Mouse (Mus musculus) spleen, adult 18-20 months (tissue): Measurements from ENCODE around the gene Scn5a.

ENCODE experiments used
- DNase-seq, 2 experiments: peaks; one replicate each; pipeline ENCODE4 v3.0.0; 2022; ENCODE audit warnings: mixed read lengths in 2 of 2

Gene Scn5a

GRCm38 (mm10) chr9:119578636-119579438 is at the start of gene Scn5a:
Gene Scn5a, minus strand, starts transcription at chr9:119579016.
- DNase-seq: no peak

GRCm38 (mm10) chr9:119627227-119627626 is 48.4 kb upstream of the Scn5a start:
- DNase-seq: no peak

GRCm38 (mm10) chr9:119624151-119624550 is 45.3 kb upstream of the Scn5a start:
- DNase-seq: no peak

- DNase-seq: no peak
Measured at GRCm38 (mm10) chr9:119614798-119615197, 36.0 kb upstream of the Scn5a start.

- no peak for DNase-seq
Measured at GRCm38 (mm10) chr9:119610563-119611166, 31.8 kb upstream of the Scn5a start.

GRCm38 (mm10) chr9:119606906-119607305 is 28.1 kb upstream of the Scn5a start:
- no peak for DNase-seq

- no peak for DNase-seq
Measured at GRCm38 (mm10) chr9:119604607-119605006, 25.8 kb upstream of the Scn5a start.

- no peak for DNase-seq
Measured at GRCm38 (mm10) chr9:119598501-119598900, 19.7 kb upstream of the Scn5a start.

- DNase-seq: no peak
Measured at GRCm38 (mm10) chr9:119597332-119597731, 18.5 kb upstream of the Scn5a start.

GRCm38 (mm10) chr9:119589592-119589991 is 10.8 kb upstream of the Scn5a start:
- DNase-seq: no peak

GRCm38 (mm10) chr9:119588763-119589449 is 10.1 kb upstream of the Scn5a start:
- DNase-seq: no peak

- peak in 1 of 2 experiments; percentile 59 for DNase-seq
Measured at GRCm38 (mm10) chr9:119580668-119581067, 1.9 kb upstream of the Scn5a start.

GRCm38 (mm10) chr9:119580187-119580586 is 1.4 kb upstream of the Scn5a start:
- no peak for DNase-seq

- no peak for DNase-seq
Measured at GRCm38 (mm10) chr9:119578311-119578635, 543 bp downstream of the Scn5a start.

- no peak for DNase-seq
Measured at GRCm38 (mm10) chr9:119576977-119577376, 1.8 kb downstream of the Scn5a start.

- DNase-seq: no peak
Measured at GRCm38 (mm10) chr9:119575732-119576131, 3.1 kb downstream of the Scn5a start.

GRCm38 (mm10) chr9:119574366-119574765 is 4.5 kb downstream of the Scn5a start:
- DNase-seq: no peak

GRCm38 (mm10) chr9:119573009-119573408 is 5.8 kb downstream of the Scn5a start:
- no peak for DNase-seq

- no peak for DNase-seq
Measured at GRCm38 (mm10) chr9:119571411-119571888, 7.4 kb downstream of the Scn5a start.

- no peak for DNase-seq
Measured at GRCm38 (mm10) chr9:119570652-119571051, 8.2 kb downstream of the Scn5a start.

- no peak for DNase-seq
Measured at GRCm38 (mm10) chr9:119568732-119569131, 10.1 kb downstream of the Scn5a start.

GRCm38 (mm10) chr9:119567800-119568199 is 11.0 kb downstream of the Scn5a start:
- no peak for DNase-seq

GRCm38 (mm10) chr9:119566214-119566613 is 12.6 kb downstream of the Scn5a start:
- DNase-seq: no peak

- no peak for DNase-seq
Measured at GRCm38 (mm10) chr9:119564803-119565202, 14.0 kb downstream of the Scn5a start.
